Mouse (Mus musculus) forebrain, embryonic 11.5 days (tissue): ENCODE results near the gene Toe1. TPM values are rescaled to one million over a fixed set of nuclear protein-coding genes. Genes with fewer than 3 reads are reported as not detected.

Experiments used
- ATAC-seq: fragments of 200-750 bp; cut with Nextera tagmentation; replicated peaks from 2 replicates; pipeline ENCODE4 v1.8.0; 2017; ENCODE audit warnings: moderate TSS enrichment; ENCODE audit not compliant: low FRiP score
- DNase-seq: peaks from one replicate; pipeline ENCODE4 v3.0.0-alpha.2; 2017; ENCODE audit warnings: low spot score
- H3K27ac ChIP-seq: fragments of 300-500 bp; sonication (generic); 2 replicates; pipeline ENCODE4 v1.5.1; 2014; ENCODE audit warnings: low read depth, low read length
- H3K27me3 ChIP-seq: fragments of 300-500 bp; sonication (generic); 2 replicates; pipeline ENCODE4 v1.6.1; 2014; ENCODE audit warnings: mild to moderate bottlenecking, low read length, mixed read lengths; ENCODE audit not compliant: control insufficient read depth, insufficient read depth
- H3K36me3 ChIP-seq: fragments of 300-500 bp; sonication (generic); 2 replicates; pipeline ENCODE4 v1.6.1; 2014; ENCODE audit warnings: mild to moderate bottlenecking, low read length, moderate library complexity, mixed read lengths; ENCODE audit not compliant: control insufficient read depth, insufficient read depth
- H3K4me1 ChIP-seq: fragments of 300-500 bp; sonication (generic); replicated peaks from 2 replicates; pipeline ENCODE4 v1.6.1; 2014; ENCODE audit warnings: low read length, mixed read lengths; ENCODE audit not compliant: control insufficient read depth, insufficient read depth
- H3K4me2 ChIP-seq: fragments of 300-500 bp; sonication (generic); 2 replicates; pipeline ENCODE4 v1.6.1; 2014; ENCODE audit warnings: low read depth, mild to moderate bottlenecking, low read length, moderate library complexity, mixed read lengths; ENCODE audit not compliant: severe bottlenecking
- H3K4me3 ChIP-seq: fragments of 300-500 bp; sonication (generic); 2 replicates; pipeline ENCODE4 v1.5.1; 2014; ENCODE audit warnings: low read depth, low read length
- H3K9ac ChIP-seq: fragments of 300-500 bp; sonication (generic); 2 replicates; pipeline ENCODE4 v1.6.1; 2014; ENCODE audit warnings: low read length
- H3K9me3 ChIP-seq: fragments of 300-500 bp; sonication (generic); 2 replicates; pipeline ENCODE4 v1.6.1; 2016; ENCODE audit warnings: low read length, mixed read lengths; ENCODE audit not compliant: control insufficient read depth
- WGBS: fragments of 180-500 bp; shearing (Covaris S2); extraction: QIAGEN DNeasy Blood & Tissue Kit; methylation state at CpG from one replicate; pipeline ENCODE4 v1.1.7; 2014; 5-methylcytosine and 5-hydroxymethylcytosine counted together
- polyA plus RNA-seq: library from polyadenylated mRNA; unstranded; fragments of >200 nt; fragmentation: Nextera tagmentation; extraction: Ambion mirVana; gene quantifications from 2 replicates; pipeline ENCODE4 v1.2.1, GENCODE M21; 2014

Toe1 gene
- polyA plus RNA-seq, 1 experiment from 2014 or later = 34.3 TPM

DNA sequence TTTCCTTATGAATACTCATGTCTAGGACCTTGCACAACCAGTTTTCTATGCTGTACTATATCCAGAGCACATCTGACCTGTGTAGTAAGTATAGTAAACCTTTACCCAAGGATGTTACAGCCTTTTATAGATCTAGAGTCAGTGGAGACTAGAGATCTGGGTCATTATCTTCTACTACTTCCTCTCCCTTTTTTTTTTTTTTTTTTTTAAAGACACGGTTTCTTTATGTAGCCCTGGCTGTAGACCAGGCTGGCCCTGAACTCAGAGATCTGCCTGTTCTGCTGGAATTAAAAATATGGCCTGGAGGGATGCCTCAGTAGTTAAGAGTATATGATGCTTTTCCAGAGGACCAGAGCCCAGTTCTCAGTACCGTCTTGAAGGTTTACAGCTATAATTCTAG is 45.5 kb downstream of the Toe1 start:
- WGBS = 92% methylated on average over 2 of the region's 2 CpGs
- no peaks in the 10 kb centered on the region for H3K4me1 ChIP-seq
- H3K9ac ChIP-seq = no peak overlapping the region
- H3K27ac ChIP-seq = no peak overlapping the region
- no peaks in the 10 kb centered on the region for H3K36me3 ChIP-seq
- DNase-seq = no peak
- no peak for ATAC-seq
- H3K4me3 ChIP-seq = no peak overlapping the region
- H3K4me2 ChIP-seq = no peak overlapping the region
- no peaks in the 10 kb centered on the region for H3K27me3 ChIP-seq
- no peaks in the 10 kb centered on the region for H3K9me3 ChIP-seq

DNA sequence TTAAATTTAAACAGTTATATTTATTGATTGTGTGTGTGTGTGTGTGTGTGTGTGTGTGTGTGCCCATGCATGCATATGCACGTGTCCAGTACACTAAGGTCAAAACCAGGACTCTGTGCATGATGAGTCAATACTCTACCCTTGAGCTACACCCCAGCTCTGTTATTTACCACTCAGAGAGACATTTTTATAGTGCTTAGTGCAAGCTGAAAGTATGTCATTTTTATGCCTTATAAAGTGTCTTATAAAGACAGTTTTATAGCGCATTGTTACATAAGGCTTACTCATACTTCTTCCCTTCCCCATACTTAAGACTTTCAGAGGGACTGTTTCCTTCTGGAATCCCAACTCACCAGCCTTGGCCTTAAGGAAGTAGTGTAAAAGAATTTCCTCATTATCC is 57.7 kb downstream of the Toe1 start:
- no peak for DNase-seq
- no peaks in the 10 kb centered on the region for H3K36me3 ChIP-seq
- no peak overlapping the region for H3K4me2 ChIP-seq
- no peak for ATAC-seq
- no peak overlapping the region for H3K4me3 ChIP-seq
- H3K4me1 ChIP-seq = no peaks in the 10 kb centered on the region
- no peak overlapping the region for H3K27ac ChIP-seq
- no peak overlapping the region for H3K9ac ChIP-seq
- H3K9me3 ChIP-seq = no peaks in the 10 kb centered on the region
- H3K27me3 ChIP-seq = no peaks in the 10 kb centered on the region
- 91% methylated on average over 2 of the region's 2 CpGs for WGBS

Other genes with a start within 250 kb of the Toe1 start
- 35.7 and 38.1 TPM in 2 replicates for gene Gpbp1l1, start 250.0 kb downstream of the Toe1 start, polyA plus RNA-seq
- gene Ccdc17, start 211.0 kb downstream of the Toe1 start, polyA plus RNA-seq = 2.6 and 3.5 TPM in 2 replicates
- 342 and 352 TPM in 2 replicates for gene Nasp, start 179.7 kb downstream of the Toe1 start, polyA plus RNA-seq
- gene Akr1a1, start 156.0 kb downstream of the Toe1 start, polyA plus RNA-seq = 501 and 559 TPM in 2 replicates
- 1,036 and 1,079 TPM in 2 replicates for gene Prdx1, start 122.1 kb downstream of the Toe1 start, polyA plus RNA-seq
- 33.6 and 33.9 TPM in 2 replicates for gene Mmachc, start 99.2 kb downstream of the Toe1 start, polyA plus RNA-seq
- 33.5 and 33.7 TPM in 2 replicates for gene Ccdc163, start 99.1 kb downstream of the Toe1 start, polyA plus RNA-seq
- gene Tesk2, start 86.7 kb downstream of the Toe1 start, polyA plus RNA-seq = 8.6 TPM in 2 replicates
- 20.3 and 20.9 TPM in 2 replicates for gene Mutyh, start 83 bp upstream of the Toe1 start, polyA plus RNA-seq
- 1.5 and 1.6 TPM in 2 replicates for gene Hpdl, start 14.1 kb upstream of the Toe1 start, polyA plus RNA-seq
- gene Zswim5, start 69.7 kb upstream of the Toe1 start, polyA plus RNA-seq = 10.9 and 12.4 TPM in 2 replicates
- gene Urod, start 186.8 kb upstream of the Toe1 start, polyA plus RNA-seq = 84.1 and 88.3 TPM in 2 replicates
- gene Hectd3, start 187.7 kb upstream of the Toe1 start, polyA plus RNA-seq = 12.7 and 13.7 TPM in 2 replicates
- gene Eif2b3, start 211.8 kb upstream of the Toe1 start, polyA plus RNA-seq = 45.7 and 47.5 TPM in 2 replicates